Mouse (Mus musculus): ENCODE measurements around the gene Slc9a7. TPM values are rescaled to one million over a fixed set of nuclear protein-coding genes. Genes with fewer than 3 reads are reported as not detected.

The Slc9a7 gene
- polyA plus RNA-seq, 1 experiment from 2014 or later, result 17.5 TPM

DNA sequence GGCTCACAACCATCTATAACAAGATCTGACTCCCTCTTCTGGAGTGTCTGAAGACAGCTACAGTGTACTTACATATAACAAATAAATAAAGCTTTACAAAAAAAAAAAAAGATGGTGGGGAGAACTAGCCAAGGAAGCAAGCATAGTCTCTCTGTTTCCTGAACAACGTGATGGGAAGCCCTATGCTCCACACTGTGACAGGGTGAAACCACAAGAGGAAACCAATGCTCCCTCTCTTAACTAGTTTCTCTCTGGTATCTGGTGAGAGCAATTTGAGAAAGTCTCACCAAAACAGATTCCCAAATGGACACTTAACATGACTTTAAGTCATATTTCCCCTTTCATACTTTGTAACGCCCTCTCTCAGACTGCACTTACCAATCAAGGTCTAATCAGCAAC, 5.4 kb downstream of the Slc9a7 start:
- no peaks in the 10 kb centered on the region for H3K9me3 ChIP-seq (ENCODE audit: control insufficient read depth, low read length)
- no peak overlapping the region for H3K9ac ChIP-seq
- H3K36me3 ChIP-seq (replicated peaks; ENCODE audit: control insufficient read depth, insufficient read depth), result no peaks in the 10 kb centered on the region
- H3K4me3 ChIP-seq (replicated peaks; ENCODE audit: low read length), result no peak overlapping the region
- H3K4me1 ChIP-seq (replicated peaks; ENCODE audit: control insufficient read depth, insufficient read depth, low read length), result no peaks in the 10 kb centered on the region
- H3K27ac ChIP-seq, result no peak overlapping the region
- ATAC-seq (ENCODE audit: low FRiP score) (no peak), DNase-seq (ENCODE audit: low spot score) (no peak)
- 90% methylated on average over 2 of the region's 2 CpGs for WGBS
- no peak overlapping the region for H3K4me2 ChIP-seq (replicated peaks)
- no peaks in the 10 kb centered on the region for H3K27me3 ChIP-seq (ENCODE audit: control insufficient read depth, insufficient read depth, low read length)

DNA sequence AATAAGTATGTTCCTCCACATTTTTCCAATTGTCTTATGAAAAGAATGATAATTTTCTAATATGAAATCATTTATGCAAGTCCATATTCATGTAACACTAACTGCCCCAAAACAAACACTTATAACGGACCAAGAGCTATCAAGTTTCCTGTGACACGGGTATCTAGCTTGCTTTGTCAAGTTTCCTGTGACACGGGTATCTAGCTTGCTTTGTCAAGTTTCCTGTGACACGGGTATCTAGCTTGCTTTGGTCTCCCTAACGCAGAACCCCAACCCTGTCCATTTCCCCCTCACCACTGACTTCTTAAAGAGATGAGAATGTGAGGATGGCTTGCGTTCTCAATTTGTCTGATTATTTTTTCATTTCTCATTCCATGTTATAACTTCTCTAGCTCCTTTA, 12.2 kb downstream of the Slc9a7 start:
- H3K4me2 ChIP-seq (replicated peaks), result no peak overlapping the region
- H3K36me3 ChIP-seq (replicated peaks; ENCODE audit: control insufficient read depth, insufficient read depth), result no peaks in the 10 kb centered on the region
- no peak overlapping the region for H3K4me3 ChIP-seq (replicated peaks; ENCODE audit: low read length)
- H3K9me3 ChIP-seq (ENCODE audit: control insufficient read depth, low read length), result no peaks in the 10 kb centered on the region
- DNase-seq (ENCODE audit: low spot score) (no peak), ATAC-seq (ENCODE audit: low FRiP score) (no peak)
- no peak overlapping the region for H3K27ac ChIP-seq
- H3K9ac ChIP-seq, result no peak overlapping the region
- no peaks in the 10 kb centered on the region for H3K27me3 ChIP-seq (ENCODE audit: control insufficient read depth, insufficient read depth, low read length)
- no peaks in the 10 kb centered on the region for H3K4me1 ChIP-seq (replicated peaks; ENCODE audit: control insufficient read depth, insufficient read depth, low read length)
- WGBS, result 80% methylated on average over 6 of the region's 6 CpGs

DNA sequence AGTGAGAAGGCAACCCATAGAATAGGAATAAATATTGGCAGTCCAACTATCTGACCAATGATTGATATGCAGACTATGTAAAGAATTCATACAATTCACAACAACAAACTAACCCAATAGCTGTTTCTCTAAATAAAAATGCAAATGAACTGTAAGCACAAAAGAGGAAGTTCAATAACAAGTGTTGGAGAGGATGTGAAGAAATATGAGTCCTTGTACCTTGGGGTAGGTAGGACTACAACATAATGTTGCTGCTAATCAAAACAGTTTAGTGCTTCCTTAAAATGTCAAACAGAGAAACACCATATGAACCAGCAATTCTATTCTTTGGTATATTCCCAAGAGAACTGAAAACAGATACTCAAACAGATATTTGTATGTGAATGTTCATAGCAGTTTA, 17.8 kb downstream of the Slc9a7 start:
- Histone ChIP-seq H3K9ac (no peak overlapping the region), H3K4me1 (replicated peaks; ENCODE audit: control insufficient read depth, insufficient read depth, low read length) (no peaks in the 10 kb centered on the region), H3K36me3 (replicated peaks; ENCODE audit: control insufficient read depth, insufficient read depth) (no peaks in the 10 kb centered on the region), H3K4me2 (replicated peaks) (no peak overlapping the region), H3K9me3 (ENCODE audit: control insufficient read depth, low read length) (no peaks in the 10 kb centered on the region), H3K27ac (no peak overlapping the region), H3K27me3 (ENCODE audit: control insufficient read depth, insufficient read depth, low read length) (no peaks in the 10 kb centered on the region), H3K4me3 (replicated peaks; ENCODE audit: low read length) (no peak overlapping the region)
- ATAC-seq (ENCODE audit: low FRiP score) (no peak), DNase-seq (ENCODE audit: low spot score) (no peak)

DNA sequence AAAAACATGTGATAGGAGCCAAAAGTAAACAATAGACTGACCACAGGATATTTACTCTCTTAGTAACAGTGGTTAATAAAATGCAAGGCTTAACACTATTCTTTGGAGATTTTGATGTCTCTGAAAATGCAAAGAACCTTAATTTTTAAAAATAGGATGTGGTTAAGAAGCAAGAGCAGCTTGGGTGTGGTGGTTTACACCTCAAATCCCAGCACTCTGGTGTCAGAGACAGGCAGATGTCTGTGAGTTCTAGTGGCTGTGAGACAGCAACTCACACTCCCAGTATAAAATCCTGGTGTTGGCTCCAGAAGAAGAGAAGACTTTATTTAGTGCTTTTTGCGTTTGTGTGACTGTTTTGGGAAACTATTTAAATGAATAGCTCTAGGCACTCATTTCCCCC, 19.6 kb downstream of the Slc9a7 start:
- no peaks in the 10 kb centered on the region for H3K9me3 ChIP-seq (ENCODE audit: control insufficient read depth, low read length)
- WGBS, result 39% methylated on average over 1 of the region's 1 CpGs
- H3K4me2 ChIP-seq (replicated peaks), result no peak overlapping the region
- no peaks in the 10 kb centered on the region for H3K27me3 ChIP-seq (ENCODE audit: control insufficient read depth, insufficient read depth, low read length)
- ATAC-seq (ENCODE audit: low FRiP score), result no peak
- no peak overlapping the region for H3K4me3 ChIP-seq (replicated peaks; ENCODE audit: low read length)
- H3K4me1 ChIP-seq (replicated peaks; ENCODE audit: control insufficient read depth, insufficient read depth, low read length), result no peaks in the 10 kb centered on the region
- no peak overlapping the region for H3K9ac ChIP-seq
- H3K36me3 ChIP-seq (replicated peaks; ENCODE audit: control insufficient read depth, insufficient read depth), result no peaks in the 10 kb centered on the region
- DNase-seq (ENCODE audit: low spot score), result no peak
- no peak overlapping the region for H3K27ac ChIP-seq

DNA sequence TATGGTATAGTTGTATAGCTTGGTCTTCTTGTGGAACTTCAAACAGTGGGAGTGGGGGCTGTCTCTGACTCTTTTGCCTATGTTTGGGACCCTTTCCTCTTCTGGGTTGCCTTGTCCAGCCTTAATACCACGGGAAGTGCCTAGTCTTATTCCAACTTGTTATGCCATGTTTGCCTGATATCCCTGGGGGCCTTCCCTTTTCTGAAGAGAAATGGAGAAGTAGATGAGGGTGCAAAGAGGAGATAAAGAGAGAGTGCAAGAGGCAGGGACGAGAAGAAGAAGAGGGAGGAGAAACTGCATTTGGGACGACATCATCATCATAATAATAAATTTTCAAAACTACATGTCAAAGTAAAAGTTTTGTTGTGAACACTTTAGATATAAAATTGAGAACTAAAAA, 21.6 kb downstream of the Slc9a7 start:
- WGBS, result 87% methylated on average over 3 of the region's 3 CpGs
- H3K9ac ChIP-seq, result no peak overlapping the region

DNA sequence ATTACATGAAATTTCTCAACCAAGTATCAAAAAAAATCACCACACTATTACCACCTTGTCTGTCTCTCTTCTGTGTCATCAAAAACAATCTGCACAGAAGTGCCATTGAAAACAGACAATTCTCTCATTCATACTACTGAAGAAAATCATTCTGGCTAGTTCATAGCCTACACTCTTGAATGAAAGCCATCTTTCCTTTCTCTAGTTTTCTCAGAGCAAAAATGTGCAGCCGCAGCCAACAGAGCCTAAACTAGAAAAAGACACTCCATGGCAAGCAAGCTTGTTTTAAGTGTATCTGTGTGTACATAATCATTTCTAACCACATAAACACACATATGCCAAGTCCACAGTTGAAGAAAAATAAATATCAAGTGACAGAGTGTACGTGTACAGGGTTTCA, 27.2 kb downstream of the Slc9a7 start:
- H3K9me3 ChIP-seq (ENCODE audit: control insufficient read depth, low read length), result no peaks in the 10 kb centered on the region
- 85% methylated on average over 2 of the region's 2 CpGs for WGBS
- H3K4me3 ChIP-seq (replicated peaks; ENCODE audit: low read length), result no peak overlapping the region
- H3K9ac ChIP-seq, result no peak overlapping the region
- ATAC-seq (ENCODE audit: low FRiP score) (no peak), DNase-seq (ENCODE audit: low spot score) (no peak)
- H3K36me3 ChIP-seq (replicated peaks; ENCODE audit: control insufficient read depth, insufficient read depth), result no peaks in the 10 kb centered on the region
- no peaks in the 10 kb centered on the region for H3K4me1 ChIP-seq (replicated peaks; ENCODE audit: control insufficient read depth, insufficient read depth, low read length)
- no peak overlapping the region for H3K27ac ChIP-seq
- H3K4me2 ChIP-seq (replicated peaks), result no peak overlapping the region
- H3K27me3 ChIP-seq (ENCODE audit: control insufficient read depth, insufficient read depth, low read length), result no peaks in the 10 kb centered on the region

More for the DNA sequence above, 21.6 kb downstream of the Slc9a7 start:
- Histone ChIP-seq H3K27me3 (ENCODE audit: control insufficient read depth, insufficient read depth, low read length) (no peaks in the 10 kb centered on the region), H3K9me3 (ENCODE audit: control insufficient read depth, low read length) (no peaks in the 10 kb centered on the region), H3K4me3 (replicated peaks; ENCODE audit: low read length) (no peak overlapping the region), H3K36me3 (replicated peaks; ENCODE audit: control insufficient read depth, insufficient read depth) (no peaks in the 10 kb centered on the region), H3K27ac (no peak overlapping the region), H3K4me1 (replicated peaks; ENCODE audit: control insufficient read depth, insufficient read depth, low read length) (no peaks in the 10 kb centered on the region), H3K4me2 (replicated peaks) (no peak overlapping the region)
- no peak for DNase-seq (ENCODE audit: low spot score)
- ATAC-seq (ENCODE audit: low FRiP score), result no peak

DNA sequence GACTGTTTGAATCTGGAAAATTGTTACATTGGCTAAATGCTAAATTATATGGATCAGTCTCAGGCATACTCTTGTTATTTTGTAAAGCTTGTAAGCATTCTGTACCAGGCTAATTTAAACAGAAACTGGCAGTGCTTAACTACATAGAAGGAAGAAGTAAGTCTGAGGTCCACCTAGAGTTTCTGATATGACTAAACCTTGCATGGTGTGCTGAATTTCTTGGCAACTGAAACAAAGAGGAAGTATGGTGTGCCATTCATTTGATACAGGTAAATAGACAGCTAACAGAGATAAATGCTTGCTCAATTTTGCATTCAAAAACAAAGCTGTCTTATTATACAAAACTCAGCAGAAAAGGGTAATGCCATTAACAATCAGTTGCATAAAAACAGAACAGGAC, 63.5 kb downstream of the Slc9a7 start:
- Histone ChIP-seq H3K27me3 (ENCODE audit: control insufficient read depth, insufficient read depth, low read length) (no peaks in the 10 kb centered on the region), H3K9ac (no peak overlapping the region), H3K27ac (no peak overlapping the region), H3K36me3 (replicated peaks; ENCODE audit: control insufficient read depth, insufficient read depth) (no peaks in the 10 kb centered on the region), H3K9me3 (ENCODE audit: control insufficient read depth, low read length) (no peaks in the 10 kb centered on the region), H3K4me2 (replicated peaks) (no peak overlapping the region), H3K4me3 (replicated peaks; ENCODE audit: low read length) (no peak overlapping the region), H3K4me1 (replicated peaks; ENCODE audit: control insufficient read depth, insufficient read depth, low read length) (no peaks in the 10 kb centered on the region)
- DNase-seq (ENCODE audit: low spot score) (no peak), ATAC-seq (ENCODE audit: low FRiP score) (no peak)

DNA sequence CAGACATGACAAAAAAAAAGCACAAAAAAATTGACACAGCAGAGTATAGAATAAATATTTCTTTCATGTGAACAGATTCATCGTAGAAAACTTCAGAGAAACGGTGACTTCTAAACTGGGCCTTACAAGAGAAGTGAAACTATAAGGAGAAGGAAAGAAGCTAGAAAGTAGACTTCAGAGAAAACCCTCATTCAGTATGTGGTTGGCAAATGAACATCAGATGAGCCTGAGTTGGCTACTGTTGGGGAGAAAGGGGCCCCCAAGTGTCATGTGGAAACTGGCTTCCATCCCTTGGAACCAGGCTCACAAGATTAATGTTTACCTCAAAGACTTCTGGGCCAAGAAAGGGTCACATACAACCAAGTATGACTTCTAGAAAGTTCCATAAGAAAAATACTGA, 70.1 kb downstream of the Slc9a7 start:
- Histone ChIP-seq H3K9ac (no peak overlapping the region), H3K27me3 (ENCODE audit: control insufficient read depth, insufficient read depth, low read length) (no peaks in the 10 kb centered on the region), H3K4me2 (replicated peaks) (no peak overlapping the region), H3K36me3 (replicated peaks; ENCODE audit: control insufficient read depth, insufficient read depth) (no peaks in the 10 kb centered on the region), H3K9me3 (ENCODE audit: control insufficient read depth, low read length) (no peaks in the 10 kb centered on the region), H3K4me1 (replicated peaks; ENCODE audit: control insufficient read depth, insufficient read depth, low read length) (no peaks in the 10 kb centered on the region), H3K4me3 (replicated peaks; ENCODE audit: low read length) (no peak overlapping the region), H3K27ac (no peak overlapping the region)
- no peak for ATAC-seq (ENCODE audit: low FRiP score)
- DNase-seq (ENCODE audit: low spot score), result no peak
- 92% methylated on average over 2 of the region's 2 CpGs for WGBS

DNA sequence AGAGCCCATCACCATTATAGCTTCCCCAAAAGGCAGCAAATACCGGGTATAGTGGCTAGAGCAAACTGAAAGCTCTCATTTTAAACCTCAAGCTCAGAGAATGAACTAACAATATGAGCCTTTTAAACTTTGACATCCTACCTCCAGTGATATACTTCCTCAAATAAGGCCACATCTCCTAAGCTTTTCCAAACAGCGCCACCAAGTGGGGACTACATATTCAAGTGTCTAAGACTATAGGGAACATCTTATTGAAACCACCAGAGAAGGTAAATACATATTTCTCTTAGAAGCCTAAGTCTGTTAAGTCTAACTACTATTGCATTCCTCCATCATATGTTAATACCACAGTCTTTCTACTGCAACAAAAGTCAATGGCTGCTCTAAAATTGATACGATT, 106.0 kb downstream of the Slc9a7 start:
- Histone ChIP-seq H3K27ac (no peak overlapping the region), H3K9ac (no peak overlapping the region), H3K27me3 (ENCODE audit: control insufficient read depth, insufficient read depth, low read length) (no peaks in the 10 kb centered on the region), H3K4me3 (replicated peaks; ENCODE audit: low read length) (no peak overlapping the region), H3K4me2 (replicated peaks) (no peak overlapping the region), H3K4me1 (replicated peaks; ENCODE audit: control insufficient read depth, insufficient read depth, low read length) (no peaks in the 10 kb centered on the region), H3K9me3 (ENCODE audit: control insufficient read depth, low read length) (no peaks in the 10 kb centered on the region), H3K36me3 (replicated peaks; ENCODE audit: control insufficient read depth, insufficient read depth) (no peaks in the 10 kb centered on the region)
- DNase-seq (ENCODE audit: low spot score), result no peak
- 76% methylated on average over 3 of the region's 3 CpGs for WGBS
- no peak for ATAC-seq (ENCODE audit: low FRiP score)

DNA sequence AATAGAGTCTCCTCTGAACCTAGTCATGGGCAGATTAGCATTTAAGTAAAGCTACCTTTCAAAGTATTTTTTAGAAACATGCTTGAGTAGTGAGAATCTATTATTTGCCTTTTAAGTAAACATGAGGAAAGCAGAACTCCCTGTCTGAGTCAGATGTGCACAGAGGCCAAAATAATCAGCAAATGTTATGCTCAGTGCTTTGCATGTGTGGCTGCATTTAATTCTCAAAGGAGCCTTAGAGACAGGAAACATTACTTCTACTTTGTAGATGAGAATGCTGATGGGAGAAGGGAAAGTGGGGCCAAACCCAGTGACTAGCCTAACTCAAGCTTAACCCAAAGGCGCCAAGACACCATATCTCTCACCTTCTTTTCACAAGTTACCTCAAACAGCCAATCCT, 114.8 kb downstream of the Slc9a7 start:
- 82% methylated on average over 1 of the region's 1 CpGs for WGBS
- no peaks in the 10 kb centered on the region for H3K9me3 ChIP-seq (ENCODE audit: control insufficient read depth, low read length)
- no peak for ATAC-seq (ENCODE audit: low FRiP score)

More for the DNA sequence above, 114.8 kb downstream of the Slc9a7 start:
- Histone ChIP-seq H3K4me2 (replicated peaks) (no peak overlapping the region), H3K27ac (no peak overlapping the region), H3K9ac (no peak overlapping the region), H3K4me3 (replicated peaks; ENCODE audit: low read length) (no peak overlapping the region), H3K36me3 (replicated peaks; ENCODE audit: control insufficient read depth, insufficient read depth) (no peaks in the 10 kb centered on the region), H3K4me1 (replicated peaks; ENCODE audit: control insufficient read depth, insufficient read depth, low read length) (no peaks in the 10 kb centered on the region), H3K27me3 (ENCODE audit: control insufficient read depth, insufficient read depth, low read length) (no peaks in the 10 kb centered on the region)
- no peak for DNase-seq (ENCODE audit: low spot score)
